Mouse (Mus musculus): Measurements from ENCODE around the gene Tbcb. TPM values are rescaled to one million over a fixed set of nuclear protein-coding genes. Genes with fewer than 3 reads are reported as not detected.
"Not testable (repeated sequence)": the region's sequence is repeated elsewhere in the genome, so short reads cannot be mapped to it uniquely, and the experiment has no call there.

Tbcb gene
- polyA plus RNA-seq, 1 experiment from 2014 or later: 406 TPM

GRCm38 (mm10) chr7:30219293-30220007, 12.6 kb downstream of the Tbcb start:
- Histone ChIP-seq H3K4me1 (replicated peaks) (peaks cover 17% of the 10 kb centered on the region), H3K27me3 (no peaks in the 10 kb centered on the region), H3K9me3 (no peaks in the 10 kb centered on the region), H3K36me3 (peaks cover 22% of the 10 kb centered on the region), H3K4me2 (peak overlapping the region; percentile 86), H3K27ac (replicated peaks) (peak overlapping the region; percentile 47), H3K4me3 (peak overlapping the region; percentile 43), H3K9ac (peak overlapping the region; percentile 73)
- 5% methylated on average over 16 of the region's 16 CpGs for WGBS
- peak; percentile 69 for ATAC-seq (ENCODE audit: low read depth)

- H3K4me3 ChIP-seq: no peak overlapping the region
- no peaks in the 10 kb centered on the region for H3K27me3 ChIP-seq
- no peak overlapping the region for H3K27ac ChIP-seq (replicated peaks)
- no peaks in the 10 kb centered on the region for H3K9me3 ChIP-seq
- no peak overlapping the region for H3K9ac ChIP-seq
- H3K4me1 ChIP-seq (replicated peaks): peaks cover 17% of the 10 kb centered on the region
- ATAC-seq (ENCODE audit: low read depth): peak; percentile 35; the same call in 1 of the 2 replicates
- no peak overlapping the region for H3K4me2 ChIP-seq
- peaks cover 2% of the 10 kb centered on the region; the same call in 1 of the 2 replicates for H3K36me3 ChIP-seq
- 92% methylated on average over 2 of the region's 2 CpGs for WGBS
These were observed 14.8 kb downstream of the Tbcb start for GRCm38 (mm10) chr7:30217277-30217676.

GRCm38 (mm10) chr7:30216723-30217151, 15.3 kb downstream of the Tbcb start:
- ATAC-seq (ENCODE audit: low read depth): peak; percentile 65
- no peaks in the 10 kb centered on the region for H3K27me3 ChIP-seq
- WGBS: under 1% methylated on average over 16 of the region's 16 CpGs
- H3K4me1 ChIP-seq (replicated peaks): peaks cover 17% of the 10 kb centered on the region
- H3K9ac ChIP-seq: peak overlapping the region; percentile 65
- H3K4me3 ChIP-seq: peak overlapping the region; percentile 20
- H3K9me3 ChIP-seq: no peaks in the 10 kb centered on the region
- peak overlapping the region; percentile 57 for H3K27ac ChIP-seq (replicated peaks)
- H3K36me3 ChIP-seq: no peaks in the 10 kb centered on the region
- peak overlapping the region; percentile 50 for H3K4me2 ChIP-seq

GRCm38 (mm10) chr7:30215875-30216274, 16.2 kb downstream of the Tbcb start:
- Histone ChIP-seq H3K36me3 (no peaks in the 10 kb centered on the region), H3K27ac (replicated peaks) (no peak overlapping the region), H3K4me1 (replicated peaks) (peaks cover 17% of the 10 kb centered on the region), H3K4me3 (no peak overlapping the region), H3K4me2 (no peak overlapping the region), H3K9ac (no peak overlapping the region), H3K27me3 (no peaks in the 10 kb centered on the region), H3K9me3 (no peaks in the 10 kb centered on the region)
- ATAC-seq (ENCODE audit: low read depth): no peak
- WGBS: 81% methylated on average over 3 of the region's 3 CpGs

- Histone ChIP-seq H3K9me3 (no peaks in the 10 kb centered on the region), H3K9ac (no peak overlapping the region), H3K27ac (replicated peaks) (no peak overlapping the region), H3K4me1 (replicated peaks) (peaks cover 5% of the 10 kb centered on the region; the same call in 1 of the 2 replicates), H3K4me3 (no peak overlapping the region), H3K27me3 (no peaks in the 10 kb centered on the region), H3K4me2 (no peak overlapping the region), H3K36me3 (no peaks in the 10 kb centered on the region)
- WGBS: 84% methylated on average over 3 of the region's 3 CpGs
- ATAC-seq (ENCODE audit: low read depth): no peak
These were observed 18.2 kb downstream of the Tbcb start for GRCm38 (mm10) chr7:30213881-30214280.

GRCm38 (mm10) chr7:30211025-30211424, 21.0 kb downstream of the Tbcb start:
- Histone ChIP-seq H3K27me3 (no peaks in the 10 kb centered on the region), H3K9me3 (no peaks in the 10 kb centered on the region), H3K27ac (replicated peaks) (no peak overlapping the region), H3K4me2 (no peak overlapping the region), H3K4me3 (no peak overlapping the region), H3K4me1 (replicated peaks) (no peaks in the 10 kb centered on the region), H3K36me3 (no peaks in the 10 kb centered on the region), H3K9ac (no peak overlapping the region)
- WGBS: 27% methylated on average over 4 of the region's 4 CpGs
- ATAC-seq (ENCODE audit: low read depth): no peak

- ATAC-seq (ENCODE audit: low read depth); H3K9me3 ChIP-seq; H3K4me1 ChIP-seq (replicated peaks); H3K36me3 ChIP-seq; H3K4me2 ChIP-seq; H3K9ac ChIP-seq; H3K27ac ChIP-seq (replicated peaks); H3K27me3 ChIP-seq; H3K4me3 ChIP-seq: not testable (repeated sequence)
- 58% methylated on average over 5 of the region's 5 CpGs for WGBS
These were observed 25.7 kb downstream of the Tbcb start for GRCm38 (mm10) chr7:30206364-30206763.

GRCm38 (mm10) chr7:30205383-30205782, 26.7 kb downstream of the Tbcb start:
- no peak overlapping the region for H3K27ac ChIP-seq (replicated peaks)
- WGBS: 7% methylated on average over 2 of the region's 2 CpGs
- H3K4me2 ChIP-seq: no peak overlapping the region
- H3K4me3 ChIP-seq: no peak overlapping the region
- no peaks in the 10 kb centered on the region for H3K27me3 ChIP-seq
- H3K9ac ChIP-seq: no peak overlapping the region
- no peak for ATAC-seq (ENCODE audit: low read depth)
- H3K4me1 ChIP-seq (replicated peaks): peaks cover 9% of the 10 kb centered on the region
- no peaks in the 10 kb centered on the region for H3K9me3 ChIP-seq
- no peaks in the 10 kb centered on the region for H3K36me3 ChIP-seq

- 21% methylated on average over 8 of the region's 8 CpGs for WGBS
- Histone ChIP-seq H3K27ac (replicated peaks) (no peak overlapping the region), H3K9ac (no peak overlapping the region)
These were observed 27.7 kb downstream of the Tbcb start for GRCm38 (mm10) chr7:30204380-30204779.

GRCm38 (mm10) chr7:30202895-30203690, 29.0 kb downstream of the Tbcb start:
- WGBS: 87% methylated on average over 11 of the region's 11 CpGs
- peaks cover 15% of the 10 kb centered on the region for H3K4me1 ChIP-seq (replicated peaks)
- H3K36me3 ChIP-seq: no peaks in the 10 kb centered on the region
- no peak overlapping the region for H3K9ac ChIP-seq
- no peak overlapping the region for H3K27ac ChIP-seq (replicated peaks)
- no peaks in the 10 kb centered on the region for H3K9me3 ChIP-seq
- H3K4me2 ChIP-seq: no peak overlapping the region
- no peak overlapping the region for H3K4me3 ChIP-seq
- no peaks in the 10 kb centered on the region for H3K27me3 ChIP-seq
- ATAC-seq (ENCODE audit: low read depth): no peak

More at GRCm38 (mm10) chr7:30204380-30204779, 27.7 kb downstream of the Tbcb start:
- Histone ChIP-seq H3K4me2 (no peak overlapping the region), H3K27me3 (no peaks in the 10 kb centered on the region), H3K4me1 (replicated peaks) (peaks cover 9% of the 10 kb centered on the region), H3K4me3 (no peak overlapping the region), H3K9me3 (no peaks in the 10 kb centered on the region), H3K36me3 (no peaks in the 10 kb centered on the region)
- no peak for ATAC-seq (ENCODE audit: low read depth)

GRCm38 (mm10) chr7:30200661-30201060, 31.4 kb downstream of the Tbcb start:
- WGBS: 81% methylated on average over 5 of the region's 5 CpGs
- H3K9me3 ChIP-seq; ATAC-seq (ENCODE audit: low read depth): not testable (repeated sequence)

GRCm38 (mm10) chr7:30200200-30200599, 31.9 kb downstream of the Tbcb start:
- no peak overlapping the region for H3K4me3 ChIP-seq
- no peaks in the 10 kb centered on the region for H3K27me3 ChIP-seq
- peaks cover 19% of the 10 kb centered on the region for H3K4me1 ChIP-seq (replicated peaks)
- 80% methylated on average over 5 of the region's 5 CpGs for WGBS
- H3K9me3 ChIP-seq: no peaks in the 10 kb centered on the region
- no peak overlapping the region for H3K27ac ChIP-seq (replicated peaks)
- H3K36me3 ChIP-seq: no peaks in the 10 kb centered on the region
- no peak for ATAC-seq (ENCODE audit: low read depth)
- no peak overlapping the region for H3K9ac ChIP-seq
- H3K4me2 ChIP-seq: no peak overlapping the region

More at GRCm38 (mm10) chr7:30200661-30201060, 31.4 kb downstream of the Tbcb start:
- not testable (repeated sequence) for H3K4me2 ChIP-seq; H3K4me3 ChIP-seq; H3K9ac ChIP-seq; H3K36me3 ChIP-seq; H3K27ac ChIP-seq (replicated peaks); H3K27me3 ChIP-seq
- H3K4me1 ChIP-seq (replicated peaks): peaks cover 15% of the 10 kb centered on the region

All from neural tube, embryonic 13.5 days (tissue).